Mouse (Mus musculus) liver, embryonic 15.5 days (tissue): ENCODE data around the gene Osbpl10. TPM values are rescaled to one million over a fixed set of nuclear protein-coding genes. Genes with fewer than 3 reads are reported as not detected.

Source experiments
- ATAC-seq: fragments of 200-750 bp; cut with Nextera tagmentation; 2 replicates; pipeline ENCODE4 v1.8.0; 2017; ENCODE audit warnings: moderate number of reproducible peaks, mild to moderate bottlenecking, moderate library complexity; ENCODE audit not compliant: insufficient read depth
- H3K27ac ChIP-seq: fragments of 300-500 bp; sonication (generic); replicated peaks from 2 replicates; pipeline ENCODE4 v1.5.1; 2015; ENCODE audit warnings: mild to moderate bottlenecking, inconsistent platforms
- H3K27me3 ChIP-seq: fragments of 300-500 bp; sonication (generic); 2 replicates; pipeline ENCODE4 v1.6.1; 2015; ENCODE audit warnings: mild to moderate bottlenecking, inconsistent platforms
- H3K36me3 ChIP-seq: fragments of 300-500 bp; sonication (generic); replicated peaks from 2 replicates; pipeline ENCODE4 v1.6.1; 2015; ENCODE audit warnings: moderate library complexity, mild to moderate bottlenecking, inconsistent platforms
- H3K4me1 ChIP-seq: fragments of 300-500 bp; sonication (generic); replicated peaks from 2 replicates; pipeline ENCODE4 v1.6.1; 2015; ENCODE audit warnings: inconsistent platforms
- H3K4me2 ChIP-seq: fragments of 300-500 bp; sonication (generic); 2 replicates; pipeline ENCODE4 v1.6.1; 2015; ENCODE audit warnings: moderate library complexity, mild to moderate bottlenecking, inconsistent platforms
- H3K4me3 ChIP-seq: fragments of 300-500 bp; sonication (generic); replicated peaks from 2 replicates; pipeline ENCODE4 v1.5.1; 2015; ENCODE audit warnings: mild to moderate bottlenecking, inconsistent platforms
- H3K9ac ChIP-seq: fragments of 300-500 bp; sonication (generic); 2 replicates; pipeline ENCODE4 v1.6.1; 2015; ENCODE audit warnings: moderate library complexity, mild to moderate bottlenecking, inconsistent platforms
- H3K9me3 ChIP-seq: fragments of 300-500 bp; sonication (generic); replicated peaks from 2 replicates; pipeline ENCODE4 v1.6.1; 2016; ENCODE audit warnings: inconsistent platforms
- WGBS: fragments of 180-500 bp; shearing (Covaris S2); methylation state at CpG from one replicate; pipeline ENCODE4 v1.1.7; 2015; ENCODE audit warnings: mixed read lengths; ENCODE audit not compliant: insufficient replicate concordance; 5-methylcytosine and 5-hydroxymethylcytosine counted together
- polyA plus RNA-seq: library from polyadenylated mRNA; unstranded; fragments of >200 nt; fragmentation: Nextera tagmentation; extraction: Ambion mirVana; gene quantifications from 2 replicates; pipeline ENCODE4 v1.2.1, GENCODE M21; 2015

The Osbpl10 gene
- polyA plus RNA-seq, 1 experiment from 2014 or later = 0.12 TPM

DNA sequence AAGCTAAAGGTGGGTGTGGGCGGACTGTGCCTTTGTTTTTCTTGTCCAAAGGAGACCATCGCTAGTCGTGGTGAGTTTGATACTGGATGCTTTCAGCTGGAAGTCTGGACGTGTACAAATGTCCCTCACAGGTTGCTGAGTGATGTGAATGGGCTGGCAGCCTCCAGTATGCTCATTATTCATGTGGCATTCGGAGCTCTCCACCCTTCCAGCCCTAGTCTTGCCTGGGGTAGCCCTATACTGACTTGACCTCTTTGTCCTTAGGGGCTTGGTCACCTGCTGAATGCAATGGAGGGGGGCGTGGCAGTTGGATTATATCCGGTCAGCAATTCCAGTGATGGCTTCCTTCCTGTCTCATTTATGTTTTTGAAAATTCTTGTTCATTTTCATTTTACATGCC lies 56.4 kb downstream of the Osbpl10 start:
- WGBS = 60% methylated on average over 7 of the region's 7 CpGs

DNA sequence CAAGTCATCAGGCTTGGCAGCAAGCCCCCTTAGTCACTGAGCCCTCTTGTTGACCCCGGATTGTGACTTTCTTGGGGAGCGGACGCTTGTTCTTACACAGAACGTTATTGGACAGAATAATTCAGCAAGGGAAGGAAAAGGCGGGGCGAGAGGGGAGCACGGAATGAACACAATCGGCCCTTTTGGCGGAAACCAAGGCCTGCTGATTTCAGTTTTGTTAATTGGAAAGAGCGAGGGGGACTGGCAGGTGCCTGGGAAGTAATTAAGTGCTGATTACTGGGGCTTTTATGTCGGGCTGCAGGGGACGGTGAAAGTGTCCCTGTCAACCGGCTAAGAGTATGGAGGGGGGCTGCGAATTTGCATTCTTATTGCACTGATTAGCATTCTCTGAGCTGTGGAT lies 59.8 kb downstream of the Osbpl10 start:
- Histone ChIP-seq H3K36me3 (no peaks in the 10 kb centered on the region), H3K4me1 (no peaks in the 10 kb centered on the region), H3K4me2 (no peak overlapping the region), H3K9me3 (no peaks in the 10 kb centered on the region), H3K27me3 (no peaks in the 10 kb centered on the region), H3K4me3 (no peak overlapping the region), H3K9ac (no peak overlapping the region), H3K27ac (no peak overlapping the region)
- ATAC-seq = no peak
- 44% methylated on average over 14 of the region's 14 CpGs for WGBS

More for the DNA sequence above, 56.4 kb downstream of the Osbpl10 start:
- H3K4me2 ChIP-seq = no peak overlapping the region
- no peaks in the 10 kb centered on the region for H3K27me3 ChIP-seq
- no peak overlapping the region for H3K9ac ChIP-seq
- ATAC-seq = no peak
- no peaks in the 10 kb centered on the region for H3K36me3 ChIP-seq
- H3K4me1 ChIP-seq = no peaks in the 10 kb centered on the region
- H3K9me3 ChIP-seq = no peaks in the 10 kb centered on the region
- H3K4me3 ChIP-seq = no peak overlapping the region
- no peak overlapping the region for H3K27ac ChIP-seq

DNA sequence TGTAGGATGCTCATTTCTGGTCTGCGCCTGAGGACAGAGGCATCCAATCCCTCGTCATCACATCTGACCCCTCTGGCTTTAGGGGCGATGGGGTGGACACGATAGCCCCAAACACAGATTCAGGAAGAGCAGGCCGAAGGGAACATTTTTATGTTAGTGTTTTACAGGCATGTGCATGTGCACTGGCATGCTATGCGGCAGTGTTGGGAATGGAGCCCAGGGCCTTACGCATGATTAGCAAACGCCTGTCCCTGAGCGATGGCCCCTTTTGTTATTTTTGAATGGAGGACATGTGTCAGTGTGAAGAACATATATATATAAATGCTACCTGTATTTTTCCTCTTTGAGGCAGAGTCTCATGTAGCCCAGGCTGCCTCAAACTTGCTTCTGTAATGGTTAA lies 60.3 kb downstream of the Osbpl10 start:
- Histone ChIP-seq H3K4me3 (no peak overlapping the region), H3K4me1 (no peaks in the 10 kb centered on the region), H3K27ac (no peak overlapping the region), H3K9me3 (no peaks in the 10 kb centered on the region), H3K4me2 (no peak overlapping the region), H3K9ac (no peak overlapping the region), H3K27me3 (no peaks in the 10 kb centered on the region), H3K36me3 (no peaks in the 10 kb centered on the region)
- 76% methylated on average over 9 of the region's 9 CpGs for WGBS
- no peak for ATAC-seq

DNA sequence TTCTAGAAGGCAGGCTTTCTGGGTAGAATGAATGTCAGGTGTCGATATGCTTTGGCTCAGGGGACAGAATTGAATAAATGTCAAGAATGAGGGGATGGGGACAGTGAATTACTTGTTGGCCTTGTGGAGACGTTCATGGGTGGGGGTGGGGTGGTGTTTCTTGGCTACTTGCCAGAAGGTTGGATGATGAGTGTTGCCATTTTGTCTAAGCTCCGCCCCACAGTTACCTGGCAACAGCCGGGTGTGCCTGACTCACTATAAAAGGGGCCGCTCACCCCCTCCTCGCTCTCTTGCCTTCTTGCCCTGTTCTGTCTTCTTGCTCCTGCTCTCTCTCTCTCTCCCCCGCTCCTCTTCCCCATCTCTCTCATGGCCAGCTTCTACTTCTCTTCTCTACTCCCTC lies 60.9 kb downstream of the Osbpl10 start:
- Histone ChIP-seq H3K27me3 (no peaks in the 10 kb centered on the region), H3K4me1 (no peaks in the 10 kb centered on the region), H3K4me2 (no peak overlapping the region), H3K27ac (no peak overlapping the region), H3K9me3 (no peaks in the 10 kb centered on the region), H3K9ac (no peak overlapping the region), H3K4me3 (no peak overlapping the region), H3K36me3 (no peaks in the 10 kb centered on the region)
- WGBS = 55% methylated on average over 6 of the region's 7 CpGs
- no peak for ATAC-seq

DNA sequence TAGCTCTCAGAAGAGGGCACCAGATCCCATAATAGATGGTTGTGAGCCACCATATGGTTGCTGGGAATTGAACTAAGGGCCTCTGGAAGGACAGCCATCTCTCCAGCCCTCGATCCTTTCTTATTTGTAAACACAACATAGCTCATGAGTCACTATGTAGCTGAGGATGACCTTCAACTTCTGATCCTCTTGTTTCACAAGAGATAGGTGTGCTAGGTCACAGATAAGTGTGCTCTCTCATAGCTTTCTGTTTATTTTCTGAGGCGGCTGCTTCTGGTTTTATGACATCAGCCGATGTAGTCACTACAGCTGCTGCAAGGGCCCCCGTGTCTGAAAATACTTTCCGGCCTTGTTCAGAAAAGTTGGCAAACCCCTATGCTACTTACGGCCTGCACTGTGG lies 64.2 kb downstream of the Osbpl10 start:
- Histone ChIP-seq H3K9me3 (no peaks in the 10 kb centered on the region), H3K4me3 (no peak overlapping the region), H3K36me3 (no peaks in the 10 kb centered on the region), H3K9ac (no peak overlapping the region), H3K4me2 (no peak overlapping the region), H3K27ac (no peak overlapping the region), H3K27me3 (no peaks in the 10 kb centered on the region), H3K4me1 (no peaks in the 10 kb centered on the region)
- no peak for ATAC-seq
- WGBS = 70% methylated on average over 6 of the region's 6 CpGs

DNA sequence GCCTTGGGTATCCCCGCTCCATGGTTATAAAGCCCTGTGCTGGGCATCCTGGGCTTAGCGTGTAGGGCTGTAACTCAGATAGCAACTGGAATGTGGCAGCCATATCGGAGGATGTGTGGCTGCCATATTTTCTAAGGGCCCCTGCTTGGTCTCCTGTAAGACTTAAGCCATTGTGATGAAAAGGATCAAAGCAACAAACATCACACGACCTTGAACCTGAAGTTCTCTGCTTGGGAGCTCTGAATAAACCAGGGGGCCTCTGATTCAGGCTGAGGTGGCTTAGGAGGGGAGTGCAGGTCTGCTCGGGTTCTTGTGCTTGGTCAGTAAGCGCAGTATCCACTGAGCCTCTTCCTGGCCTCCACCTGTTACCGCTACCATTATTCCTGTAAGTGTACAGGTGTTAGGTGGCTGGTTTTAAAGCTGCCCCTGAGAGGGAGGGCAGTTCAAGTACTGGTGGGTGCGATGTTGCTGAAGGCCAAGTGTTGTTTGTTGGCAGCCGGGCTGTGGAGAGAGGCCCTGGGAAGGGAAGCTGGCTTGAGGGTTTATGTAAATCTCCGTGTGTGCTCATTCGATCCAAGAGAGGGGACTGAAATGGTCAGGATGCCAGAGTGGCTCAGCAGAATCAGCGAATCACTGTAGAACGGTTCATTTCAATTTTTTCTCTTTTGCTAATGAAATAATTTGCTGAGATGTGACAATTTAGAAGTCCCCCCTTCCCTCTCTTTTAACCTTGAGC lies 64.8 kb downstream of the Osbpl10 start:
- no peak for ATAC-seq
- no peaks in the 10 kb centered on the region for H3K36me3 ChIP-seq
- no peaks in the 10 kb centered on the region for H3K27me3 ChIP-seq
- H3K4me3 ChIP-seq = no peak overlapping the region
- 73% methylated on average over 13 of the region's 13 CpGs for WGBS
- no peaks in the 10 kb centered on the region for H3K4me1 ChIP-seq
- H3K27ac ChIP-seq = no peak overlapping the region
- H3K9ac ChIP-seq = no peak overlapping the region
- no peak overlapping the region for H3K4me2 ChIP-seq
- H3K9me3 ChIP-seq = no peaks in the 10 kb centered on the region

DNA sequence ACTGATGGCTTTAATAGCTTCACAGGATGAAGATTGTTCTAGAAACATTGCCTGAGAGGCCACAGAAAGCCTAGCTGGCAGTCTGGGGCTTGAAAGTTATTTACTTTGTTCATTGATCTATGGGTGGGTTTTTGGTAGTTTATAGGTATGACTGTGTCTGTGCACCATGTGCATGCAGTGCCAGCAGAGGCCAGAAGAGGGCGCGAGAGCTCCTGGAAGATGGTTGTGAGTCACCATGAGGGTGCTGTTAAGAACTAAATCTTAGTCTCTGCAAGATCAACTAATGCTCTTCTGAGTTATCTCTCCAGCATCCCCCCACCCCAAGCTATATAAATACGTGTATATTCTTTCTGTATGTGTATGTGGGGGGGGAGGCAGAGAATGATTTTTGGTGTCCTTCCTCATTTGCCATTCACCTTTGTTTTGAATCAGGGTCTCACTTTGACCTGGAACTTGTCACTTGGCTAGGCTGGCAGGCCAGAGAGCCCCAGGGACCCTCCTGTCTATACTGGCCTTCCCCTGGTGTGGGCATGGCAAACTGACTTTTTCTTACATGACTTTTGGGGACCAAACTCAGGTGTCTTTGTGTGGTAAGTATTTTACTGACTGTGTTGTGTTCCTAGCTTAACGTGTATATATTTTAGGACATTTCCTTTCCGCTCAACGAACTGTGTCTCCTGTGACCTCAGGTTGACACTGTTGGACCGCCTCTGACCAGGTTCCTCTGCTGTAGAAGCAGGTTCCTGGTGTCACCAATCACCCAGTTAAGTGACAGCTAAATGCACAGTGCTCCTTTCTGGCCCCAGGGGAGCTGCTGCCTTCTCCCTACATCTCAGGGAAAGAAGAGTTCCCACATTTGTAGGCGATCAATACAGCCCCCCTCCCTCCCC lies 65.8 kb downstream of the Osbpl10 start:
- WGBS = 56% methylated on average over 8 of the region's 8 CpGs
- no peaks in the 10 kb centered on the region for H3K4me1 ChIP-seq

DNA sequence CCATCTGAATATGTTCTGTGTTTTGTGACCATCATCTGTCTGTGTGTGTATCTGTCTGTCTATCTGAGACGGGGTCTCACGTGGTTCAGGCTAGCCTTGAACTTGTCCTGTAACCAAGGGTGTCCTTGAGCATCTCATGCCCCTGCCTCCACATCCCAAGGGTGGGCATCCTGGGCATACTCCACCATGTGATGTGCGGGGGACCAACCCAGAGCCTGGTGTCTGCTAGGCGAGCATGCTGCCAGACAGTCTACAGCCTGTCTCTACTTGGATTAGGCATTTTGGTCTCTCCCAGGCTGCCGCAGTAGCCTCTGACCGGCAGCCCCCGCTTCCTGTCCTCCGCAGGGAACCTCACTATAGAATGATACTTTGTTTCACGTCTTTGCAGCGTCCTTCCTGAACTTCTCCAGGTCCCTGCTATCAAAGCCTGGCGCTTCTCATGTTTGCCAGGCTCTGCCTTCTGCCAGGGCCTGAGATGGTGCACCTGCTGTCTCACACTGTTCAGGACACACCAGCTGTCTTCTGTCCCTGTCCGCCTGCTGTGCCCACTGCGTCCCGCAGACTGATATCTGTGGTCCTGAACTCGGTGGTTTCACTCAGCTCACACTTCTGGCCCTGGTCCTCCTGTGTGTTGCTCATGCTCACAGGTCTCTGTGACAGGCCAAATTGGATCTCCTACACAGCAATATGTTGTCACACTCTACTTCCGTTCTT lies 66.9 kb downstream of the Osbpl10 start:
- H3K4me3 ChIP-seq = no peak overlapping the region
- H3K36me3 ChIP-seq = no peaks in the 10 kb centered on the region
- no peaks in the 10 kb centered on the region for H3K9me3 ChIP-seq
- no peak overlapping the region for H3K9ac ChIP-seq
- no peak overlapping the region for H3K4me2 ChIP-seq
- no peaks in the 10 kb centered on the region for H3K4me1 ChIP-seq
- no peak for ATAC-seq
- WGBS = 59% methylated on average over 16 of the region's 16 CpGs
- H3K27ac ChIP-seq = no peak overlapping the region
- H3K27me3 ChIP-seq = no peaks in the 10 kb centered on the region

More for the DNA sequence above, 65.8 kb downstream of the Osbpl10 start:
- Histone ChIP-seq H3K4me3 (no peak overlapping the region), H3K9ac (no peak overlapping the region), H3K27ac (no peak overlapping the region), H3K9me3 (no peaks in the 10 kb centered on the region), H3K4me2 (no peak overlapping the region), H3K36me3 (no peaks in the 10 kb centered on the region), H3K27me3 (no peaks in the 10 kb centered on the region)
- no peak for ATAC-seq

DNA sequence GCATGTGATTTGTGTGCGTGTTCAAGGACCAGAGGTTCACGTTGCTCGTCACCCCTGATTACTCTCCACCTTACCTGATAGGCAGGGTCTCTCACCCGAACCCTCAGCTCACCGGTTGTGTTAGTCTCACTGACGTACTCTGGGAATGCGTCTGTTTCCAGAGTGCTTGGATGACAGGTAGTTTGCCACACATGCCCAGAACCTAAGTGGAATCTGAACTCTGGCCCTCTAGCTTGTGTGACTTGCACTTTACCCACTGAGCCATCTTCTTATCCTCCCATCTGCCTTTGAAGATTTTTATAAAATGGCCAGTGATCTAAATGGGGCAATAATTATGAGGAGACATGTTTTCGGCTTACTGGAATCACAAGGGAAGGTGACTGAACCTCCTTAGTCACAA lies 68.3 kb downstream of the Osbpl10 start:
- ATAC-seq = no peak
- H3K36me3 ChIP-seq = no peaks in the 10 kb centered on the region
- WGBS = 73% methylated on average over 8 of the region's 8 CpGs
- no peaks in the 10 kb centered on the region for H3K4me1 ChIP-seq
- H3K27ac ChIP-seq = no peak overlapping the region
- no peak overlapping the region for H3K4me2 ChIP-seq
- no peak overlapping the region for H3K4me3 ChIP-seq
- H3K9me3 ChIP-seq = no peaks in the 10 kb centered on the region
- no peaks in the 10 kb centered on the region for H3K27me3 ChIP-seq
- H3K9ac ChIP-seq = no peak overlapping the region

DNA sequence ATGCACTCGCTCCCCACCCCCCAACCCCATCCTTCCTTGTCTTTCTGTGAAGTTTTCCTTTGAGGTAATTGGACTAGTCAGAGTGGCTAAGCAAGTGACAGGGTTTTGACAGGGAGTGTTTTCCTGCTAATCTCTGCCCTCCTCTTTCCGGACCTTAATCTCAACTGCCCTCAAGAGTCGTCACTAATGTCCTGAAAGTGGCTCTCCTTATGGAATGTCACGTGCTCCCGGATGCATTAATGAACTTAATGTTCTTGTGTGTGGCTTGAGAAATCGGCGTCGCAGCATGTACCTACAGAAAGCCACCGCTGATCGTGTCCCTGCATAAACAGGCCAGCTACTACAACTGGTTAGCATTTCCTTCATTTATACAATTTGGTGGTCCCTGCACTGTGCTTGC lies 70.0 kb downstream of the Osbpl10 start:
- WGBS = 56% methylated on average over 10 of the region's 10 CpGs
- no peak overlapping the region for H3K4me2 ChIP-seq
- H3K27ac ChIP-seq = no peak overlapping the region
- H3K4me3 ChIP-seq = no peak overlapping the region
- no peaks in the 10 kb centered on the region for H3K4me1 ChIP-seq
- no peaks in the 10 kb centered on the region for H3K9me3 ChIP-seq
- no peaks in the 10 kb centered on the region for H3K36me3 ChIP-seq
- H3K9ac ChIP-seq = no peak overlapping the region
- ATAC-seq = no peak
- H3K27me3 ChIP-seq = no peaks in the 10 kb centered on the region

DNA sequence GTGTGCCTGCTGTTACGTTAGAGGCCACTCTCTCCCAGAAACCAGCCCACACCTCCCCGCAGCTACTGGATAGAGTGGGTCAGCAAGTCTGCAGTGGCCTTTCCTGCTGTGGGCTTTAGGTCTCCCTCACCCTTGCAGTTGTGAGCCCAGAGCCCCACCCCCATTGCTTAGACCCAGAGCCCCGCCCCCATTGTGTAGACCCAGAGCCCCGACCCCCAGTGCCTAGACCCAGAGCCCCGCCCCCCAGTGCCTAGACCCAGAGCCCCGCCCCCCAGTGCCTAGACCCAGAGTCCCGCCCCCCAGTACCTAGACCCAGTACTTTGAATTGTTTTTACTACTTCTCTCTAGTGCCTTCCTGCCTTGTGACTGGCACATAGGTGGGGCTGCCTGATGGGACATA lies 70.5 kb downstream of the Osbpl10 start:
- WGBS = 39% methylated on average over 7 of the region's 7 CpGs
- Histone ChIP-seq H3K4me1 (no peaks in the 10 kb centered on the region), H3K4me3 (no peak overlapping the region), H3K27me3 (no peaks in the 10 kb centered on the region), H3K9me3 (no peaks in the 10 kb centered on the region), H3K4me2 (no peak overlapping the region), H3K36me3 (no peaks in the 10 kb centered on the region), H3K9ac (no peak overlapping the region), H3K27ac (no peak overlapping the region)
- ATAC-seq = no peak
